Mouse (Mus musculus) cerebellum, postnatal 25 days (tissue): ENCODE data around the gene Dhodh.

Source experiments
- DNase-seq, 2 experiments: peaks; one replicate each; pipeline ENCODE4 v3.0.0; 2021; ENCODE audit warnings: mixed read lengths in 2 of 2

Dhodh gene

GRCm38 (mm10) chr8:109584830-109585229 lies 23.6 kb downstream of the Dhodh start:
- no peak for DNase-seq

- DNase-seq = no peak
Observed at GRCm38 (mm10) chr8:109584293-109584692, 24.2 kb downstream of the Dhodh start.

- no peak for DNase-seq
Observed at GRCm38 (mm10) chr8:109578900-109579301, 29.6 kb downstream of the Dhodh start, which contains the start of gene Hp. Gene Hp (minus strand): TSS chr8:109579172.

- DNase-seq = no peak
Observed at GRCm38 (mm10) chr8:109576311-109576710, 32.2 kb downstream of the Dhodh start.

- no peak for DNase-seq
Observed at GRCm38 (mm10) chr8:109571139-109571538, 37.3 kb downstream of the Dhodh start.

GRCm38 (mm10) chr8:109565498-109566333 lies 42.8 kb downstream of the Dhodh start, which contains the start of the genes Dhx38 and Txnl4b:
Gene Dhx38 (minus strand): TSS chr8:109565861.
Gene Txnl4b (plus strand): TSS chr8:109565892.
- DNase-seq = peak; percentile 98 to 99

GRCm38 (mm10) chr8:109564766-109565165 lies 43.7 kb downstream of the Dhodh start:
- DNase-seq = no peak

GRCm38 (mm10) chr8:109563881-109564280 lies 44.6 kb downstream of the Dhodh start:
- DNase-seq = no peak

- DNase-seq = peak in 1 of 2 experiments; percentile 34
Observed at GRCm38 (mm10) chr8:109551663-109552062, 56.8 kb downstream of the Dhodh start.

GRCm38 (mm10) chr8:109544049-109544448 lies 64.4 kb downstream of the Dhodh start:
- no peak for DNase-seq

- DNase-seq = no peak
Observed at GRCm38 (mm10) chr8:109542748-109543519, 65.5 kb downstream of the Dhodh start.

- DNase-seq = no peak
Observed at GRCm38 (mm10) chr8:109542165-109542564, 66.3 kb downstream of the Dhodh start.
